Mouse (Mus musculus) gastrocnemius, postnatal 4 days (tissue): ENCODE results near the gene Olfr905. TPM values are rescaled to one million over a fixed set of nuclear protein-coding genes. Genes with fewer than 3 reads are reported as not detected.

ENCODE experiments used
- DNase-seq, 2 experiments: peaks; one replicate each; pipeline ENCODE4 v3.0.0; 2021 to 2022; ENCODE audit warnings: low spot score in 2 of 2, mixed read lengths in 2 of 2
- long read RNA-seq, 2 experiments: library from polyadenylated mRNA; stranded (forward); transcript quantifications; one replicate each; pipeline ENCODE4 v2.0.0; 2021
- total RNA-seq, 2 experiments: library from RNA; stranded (reverse); gene quantifications; 2 replicates each; pipeline ENCODE4 v1.2.3; 2021

The Olfr905 gene
- total RNA-seq = under 1 TPM in 1 of 2 experiments, not detected in 1; 0.07 TPM
- long read RNA-seq, experiment 1 = 0 reads
- long read RNA-seq, experiment 2 = 0 reads

DNA sequence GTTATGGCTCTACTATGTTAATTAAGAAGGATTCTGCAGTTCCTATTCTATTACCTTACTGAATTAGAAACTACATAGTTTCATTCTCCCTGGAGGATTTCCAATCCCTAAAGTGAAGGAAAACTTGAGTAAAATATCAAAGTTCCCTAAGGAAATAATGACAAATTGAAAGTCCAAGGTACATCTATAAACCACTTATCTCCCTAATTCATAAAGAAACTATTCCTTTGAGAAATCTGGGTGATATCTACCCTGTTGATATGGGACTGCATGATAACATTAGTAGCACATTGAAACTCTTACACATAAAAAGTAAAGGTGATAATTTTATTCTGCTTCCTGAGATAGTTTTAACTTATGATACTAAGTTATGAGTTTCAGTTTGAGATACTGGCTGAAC lies at the start of gene Olfr905:
TSS of gene Olfr905 (plus strand) at position 301 of the 400 bp plus-strand sequence.
- DNase-seq = no peak

DNA sequence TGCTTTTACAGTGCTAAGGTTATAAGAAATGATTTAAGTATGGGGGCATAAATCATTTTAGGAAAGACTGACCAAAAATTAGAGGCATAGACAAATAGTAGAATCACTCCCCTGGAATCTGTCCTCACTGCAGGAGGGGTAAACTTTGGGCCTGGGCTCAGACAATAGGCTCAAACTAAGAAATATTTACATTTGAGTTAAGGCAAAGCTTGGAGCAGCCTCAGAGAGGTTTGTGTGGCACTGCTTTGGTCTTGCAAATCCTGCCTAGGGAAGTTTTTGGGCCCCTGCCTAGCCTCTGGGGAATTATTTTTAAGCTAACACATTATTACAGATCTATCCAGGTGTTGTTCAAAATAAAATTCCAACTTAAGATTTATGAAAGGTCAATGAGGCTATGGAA lies 47.1 kb upstream of the Olfr905 start:
- DNase-seq = no peak

DNA sequence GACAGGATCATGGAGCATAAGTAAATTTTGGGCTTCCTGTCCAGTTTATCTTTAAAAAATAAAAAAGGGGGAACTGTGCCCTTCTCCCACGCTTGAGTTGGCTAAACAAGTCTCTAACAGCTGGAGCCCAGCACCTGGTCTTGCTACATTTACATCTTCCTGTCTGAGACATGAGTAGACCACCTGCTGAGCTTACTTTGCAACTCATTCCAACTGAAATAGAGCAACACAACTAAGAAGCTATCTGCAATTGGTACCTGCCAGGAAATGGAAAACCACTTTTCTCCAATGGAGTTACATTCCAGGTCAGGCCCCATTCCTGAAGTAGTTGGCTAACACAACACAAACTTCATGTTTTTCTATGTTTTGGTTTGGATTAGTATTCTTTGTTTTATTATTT lies 43.9 kb upstream of the Olfr905 start:
- DNase-seq = no peak

DNA sequence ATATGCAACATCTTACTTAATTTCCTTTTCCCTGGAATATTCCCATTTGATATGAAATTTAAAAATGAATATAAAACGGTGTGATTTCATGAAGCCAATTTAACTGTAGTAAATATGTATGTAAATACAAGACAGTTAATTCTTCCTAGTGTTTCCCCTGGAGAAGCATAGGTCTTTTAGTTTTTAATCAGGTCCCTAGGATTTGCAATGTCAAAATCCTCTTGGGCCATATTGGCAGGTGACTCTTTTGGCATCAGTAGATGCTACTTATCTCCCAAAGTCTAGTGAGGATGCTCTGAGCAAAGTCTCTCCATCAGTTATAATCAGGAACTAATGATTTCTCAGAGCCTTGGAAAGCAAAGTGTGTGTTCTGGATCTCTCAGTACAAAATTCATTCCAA lies 41.8 kb upstream of the Olfr905 start, which contains the start of gene Olfr901:
TSS of gene Olfr901 (plus strand) at position 301 of the 400 bp plus-strand sequence.
- DNase-seq = no peak

DNA sequence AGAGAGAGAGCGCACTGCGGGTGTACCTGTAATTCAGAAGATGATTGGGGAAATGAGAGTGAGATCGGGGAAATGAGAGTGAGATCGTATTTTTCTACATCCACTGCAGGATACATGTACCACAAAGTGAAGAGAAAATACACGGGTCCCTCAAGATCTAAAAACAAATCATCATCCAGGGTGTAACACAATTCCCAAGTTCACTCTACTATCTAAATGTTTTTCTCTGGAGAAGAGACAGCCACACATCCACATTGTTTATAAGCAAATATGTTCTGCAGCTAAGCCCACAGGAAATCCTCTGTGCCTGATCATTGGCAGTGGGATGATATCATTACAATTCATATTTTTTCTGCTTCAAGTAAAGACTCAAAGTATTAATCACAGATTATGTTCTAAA lies 23.6 kb upstream of the Olfr905 start, which contains the start of gene Olfr902:
TSS of gene Olfr902 (plus strand) at position 301 of the 400 bp plus-strand sequence.
- DNase-seq = no peak

DNA sequence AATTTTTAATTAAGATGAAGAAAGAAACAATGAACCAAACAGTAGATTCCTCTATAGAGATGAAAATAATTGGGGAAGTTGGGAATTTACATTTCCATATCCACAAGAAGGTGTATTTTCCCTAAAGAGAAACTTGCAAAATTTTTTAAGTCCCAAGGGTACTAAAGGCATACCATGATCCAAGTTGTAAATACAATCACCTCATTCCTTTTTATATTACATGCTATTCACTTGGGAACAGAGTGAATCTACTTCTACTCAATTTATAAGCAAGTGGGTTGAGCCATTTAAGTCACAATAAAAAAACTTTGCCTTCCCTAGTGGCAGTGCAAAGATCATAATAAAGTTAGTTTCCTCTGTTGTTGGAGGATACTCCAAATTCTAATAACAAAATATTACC lies 8.1 kb upstream of the Olfr905 start, which contains the start of gene Olfr904:
TSS of gene Olfr904 (plus strand) at position 301 of the 400 bp plus-strand sequence.
- DNase-seq = no peak

DNA sequence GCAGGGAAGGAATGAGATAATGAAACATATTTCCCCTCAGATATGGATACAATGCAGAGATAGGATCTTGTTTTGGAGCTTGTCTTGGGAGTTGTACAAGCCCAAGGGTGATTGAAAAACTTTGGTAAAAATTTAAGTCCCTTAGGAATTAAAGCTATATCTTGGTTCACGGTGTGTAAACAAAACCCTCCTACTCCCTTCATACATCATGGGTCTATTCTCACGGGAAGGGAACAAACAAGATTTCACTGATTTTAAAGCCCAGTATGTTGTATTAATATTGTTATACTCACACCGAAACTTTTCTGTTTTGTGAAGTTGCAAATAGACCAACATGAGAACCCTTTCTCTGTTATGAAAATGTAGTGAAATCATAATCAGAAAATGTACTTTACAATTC lies 15.9 kb downstream of the Olfr905 start, which contains the start of gene Olfr906:
TSS of gene Olfr906 (plus strand) at position 301 of the 400 bp plus-strand sequence.
- no peak for DNase-seq

DNA sequence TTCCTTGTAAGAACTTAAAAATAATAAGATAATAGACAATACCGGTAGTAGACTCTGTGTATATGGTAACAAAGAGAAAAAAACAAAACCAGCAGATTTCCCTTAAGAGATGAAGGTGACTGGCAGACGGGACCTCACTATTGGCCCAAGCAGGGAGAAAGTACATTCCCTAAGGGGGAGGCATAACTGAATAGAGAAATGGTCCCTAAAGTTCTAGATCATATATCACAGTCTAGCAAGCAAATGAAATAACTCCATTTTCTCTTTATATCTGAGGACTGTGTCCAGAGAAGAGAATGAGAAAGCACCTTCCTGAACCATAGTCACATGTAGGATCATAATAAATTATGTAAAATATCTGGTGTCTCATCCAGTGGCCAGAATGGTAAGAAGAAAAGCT lies 24.6 kb downstream of the Olfr905 start, which contains the start of gene Olfr907:
TSS of gene Olfr907 (plus strand) at position 301 of the 400 bp plus-strand sequence.
- DNase-seq = no peak

DNA sequence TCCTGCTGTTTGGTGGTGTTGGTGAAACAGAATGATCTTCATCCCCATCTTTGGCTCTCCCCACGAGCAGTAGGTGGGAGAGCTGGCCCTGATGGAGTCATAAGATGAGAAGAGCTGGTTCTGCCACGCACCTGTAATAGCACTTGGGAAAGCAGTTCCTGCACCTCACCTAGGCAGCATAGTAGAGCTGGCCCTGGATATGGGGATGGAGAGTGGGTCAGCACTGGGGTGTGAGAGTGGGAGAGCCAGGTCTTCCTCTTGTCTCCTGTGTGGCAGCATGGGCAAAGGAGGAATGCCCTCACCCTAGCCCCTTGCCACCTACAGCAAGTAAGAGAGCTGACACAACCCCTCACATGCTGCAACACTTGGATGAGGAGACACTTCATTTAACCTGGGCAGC lies 41.4 kb downstream of the Olfr905 start:
- no peak for DNase-seq

DNA sequence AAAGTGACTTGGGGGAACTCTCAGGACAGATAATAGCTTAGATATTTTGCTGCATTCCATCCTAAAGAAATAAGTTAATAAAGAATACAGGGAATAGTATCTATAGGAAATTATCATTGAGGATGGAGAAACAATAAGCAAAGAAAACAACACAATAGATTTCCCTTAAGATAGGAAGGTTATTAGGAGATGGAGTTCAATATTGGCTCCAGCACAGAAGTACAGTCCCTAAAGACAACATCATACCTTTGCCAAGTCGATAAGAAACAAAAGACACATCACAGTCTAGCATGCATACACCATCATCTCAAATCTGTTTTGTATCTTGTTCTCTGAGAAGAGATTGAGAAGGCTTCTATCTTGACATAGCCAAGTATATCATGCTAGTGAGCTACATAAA lies 50.4 kb downstream of the Olfr905 start, which contains the start of gene Olfr911-ps1:
TSS of gene Olfr911-ps1 (plus strand) at position 301 of the 400 bp plus-strand sequence.
- no peak for DNase-seq

Other genes starting within 250 kb of the Olfr905 start
- not detected for gene Olfr143, start 218.3 kb upstream of the Olfr905 start, total RNA-seq
- gene Olfr895, start 203.3 kb upstream of the Olfr905 start, total RNA-seq = not detected
- gene Olfr896-ps1, start 180.0 kb upstream of the Olfr905 start, total RNA-seq = not detected
- gene Olfr25, start 142.0 kb upstream of the Olfr905 start, total RNA-seq = not detected
- not detected for gene Olfr898, start 122.7 kb upstream of the Olfr905 start, total RNA-seq
- gene Olfr250, start 104.2 kb upstream of the Olfr905 start, total RNA-seq = not detected
- gene Olfr251, start 94.0 kb upstream of the Olfr905 start, total RNA-seq = not detected
- not detected for gene Olfr147, start 69.4 kb upstream of the Olfr905 start, total RNA-seq
- gene Olfr901, start 41.7 kb upstream of the Olfr905 start, total RNA-seq = not detected
- gene Olfr902, start 23.5 kb upstream of the Olfr905 start, total RNA-seq = not detected
- not detected for gene Olfr904, start 8.0 kb upstream of the Olfr905 start, total RNA-seq
- gene Olfr906, start 16.0 kb downstream of the Olfr905 start, total RNA-seq = not detected
- not detected for gene Olfr907, start 24.7 kb downstream of the Olfr905 start, total RNA-seq
- not detected for gene Olfr911-ps1, start 50.5 kb downstream of the Olfr905 start, total RNA-seq
- gene Olfr910, start 66.7 kb downstream of the Olfr905 start, total RNA-seq = not detected
- not detected for gene Olfr912, start 109.1 kb downstream of the Olfr905 start, total RNA-seq
- gene Olfr913, start 121.7 kb downstream of the Olfr905 start, total RNA-seq = not detected
- gene Olfr914, start 134.0 kb downstream of the Olfr905 start, total RNA-seq = not detected
- gene Olfr916, start 188.8 kb downstream of the Olfr905 start, total RNA-seq = not detected
- not detected for gene Olfr917, start 194.7 kb downstream of the Olfr905 start, total RNA-seq
- not detected for gene Olfr918, start 203.5 kb downstream of the Olfr905 start, total RNA-seq
- not detected for gene Olfr919, start 232.6 kb downstream of the Olfr905 start, total RNA-seq
- gene Vwa5a, start 247.2 kb downstream of the Olfr905 start, total RNA-seq = 10 to 100 TPM; 39.5 to 40.3 TPM